Mouse (Mus musculus) spleen, postnatal 4 days (tissue): ENCODE results near the gene Map6.
"Not testable (repeated sequence)": the region's sequence is repeated elsewhere in the genome, so short reads cannot be mapped to it uniquely, and the experiment has no call there.

Experiments used
- DNase-seq, 2 experiments: peaks; one replicate each; pipeline ENCODE4 v3.0.0; 2022; ENCODE audit warnings: low spot score in 2 of 2

Map6 gene

DNA sequence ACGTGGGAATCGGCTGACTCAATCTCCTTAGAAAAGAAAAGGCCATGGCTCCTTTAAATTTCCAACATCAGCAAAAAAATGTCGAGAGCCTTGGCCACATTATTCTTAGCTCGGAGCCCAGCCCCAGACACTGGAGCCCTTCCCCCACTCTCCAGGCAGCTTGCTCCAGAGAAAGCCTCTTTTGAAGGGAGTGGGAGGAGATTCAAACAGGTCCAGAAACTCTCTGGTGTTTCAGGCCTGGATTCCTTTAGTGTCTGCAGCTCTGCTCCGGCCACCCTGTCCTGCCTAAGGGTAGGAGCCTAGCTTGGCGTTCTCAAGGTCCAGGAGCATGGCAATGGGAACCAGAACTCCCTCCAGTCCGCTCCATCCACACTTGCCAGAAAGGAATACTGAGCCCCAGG lies 88.5 kb downstream of the Map6 start:
- DNase-seq = no peak

DNA sequence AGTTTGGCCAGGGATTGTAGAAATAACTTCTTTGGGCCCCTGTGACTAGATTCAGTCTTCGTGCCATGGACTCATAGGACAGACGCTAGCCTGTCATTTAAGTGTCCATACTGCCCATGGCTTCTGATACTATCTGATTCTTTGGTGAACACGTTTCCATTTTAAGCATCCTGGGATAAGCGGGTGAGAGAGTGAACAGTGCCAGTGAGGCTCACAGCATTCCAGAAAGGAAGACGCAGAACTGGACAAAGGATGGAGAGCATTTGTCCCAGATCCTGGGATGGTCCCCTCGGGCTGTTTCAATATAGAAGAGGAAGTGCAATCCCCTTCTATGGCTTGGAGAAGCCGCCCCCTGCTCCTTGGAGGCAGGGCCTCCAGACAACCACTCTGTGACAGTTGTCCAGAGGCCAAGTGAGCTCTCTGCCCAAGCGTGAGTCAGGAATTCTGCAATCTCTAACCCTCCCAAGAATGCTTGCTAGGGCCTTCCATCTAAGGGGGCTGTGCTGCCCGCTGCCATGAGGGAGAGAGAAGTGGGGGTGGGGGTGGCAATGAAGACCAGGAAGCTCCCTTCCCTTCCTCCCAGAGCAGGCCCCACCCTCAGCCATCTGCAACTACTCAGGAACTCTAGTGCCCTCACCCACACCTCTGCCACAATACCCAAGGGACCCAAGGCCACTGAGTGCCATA lies 89.1 kb downstream of the Map6 start:
- DNase-seq = no peak

DNA sequence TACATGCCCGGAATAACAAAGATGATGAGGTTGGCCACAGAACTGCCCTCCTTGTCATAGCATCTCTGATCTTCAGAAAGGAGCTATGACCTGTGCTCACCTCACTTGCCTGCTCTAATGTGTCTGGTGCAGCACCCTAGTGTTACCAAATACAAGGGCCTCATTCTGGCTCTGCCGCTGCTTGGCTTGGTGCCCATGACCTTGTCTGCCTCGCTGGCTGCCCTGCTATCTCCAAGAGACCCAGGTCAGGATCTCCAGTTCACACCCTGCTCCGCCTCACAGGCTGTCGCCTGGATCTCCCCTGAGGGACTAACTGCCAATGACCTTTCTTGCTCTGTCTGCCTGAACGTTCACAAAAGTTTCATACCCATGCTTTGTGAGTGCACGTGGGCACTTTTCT lies 90.0 kb downstream of the Map6 start:
- no peak for DNase-seq

DNA sequence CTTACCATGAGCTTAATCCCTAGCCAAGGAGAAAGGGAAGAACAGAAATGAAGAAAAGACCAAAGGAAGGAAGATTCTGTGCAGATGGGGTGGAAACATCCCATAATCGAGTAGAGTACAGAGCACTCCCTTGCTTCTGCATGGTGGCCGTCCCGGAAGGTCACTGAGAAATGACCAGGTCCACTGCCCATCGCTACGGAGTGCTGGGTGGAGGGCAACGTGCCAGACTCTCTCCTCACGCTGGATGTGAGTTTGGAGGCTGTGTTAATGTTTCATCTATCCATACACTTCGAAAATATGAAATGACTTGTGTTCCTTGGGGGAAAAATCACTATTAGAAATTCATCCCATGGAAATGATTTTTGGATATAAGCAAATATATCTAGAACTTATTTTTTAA lies 91.1 kb downstream of the Map6 start:
- no peak for DNase-seq

DNA sequence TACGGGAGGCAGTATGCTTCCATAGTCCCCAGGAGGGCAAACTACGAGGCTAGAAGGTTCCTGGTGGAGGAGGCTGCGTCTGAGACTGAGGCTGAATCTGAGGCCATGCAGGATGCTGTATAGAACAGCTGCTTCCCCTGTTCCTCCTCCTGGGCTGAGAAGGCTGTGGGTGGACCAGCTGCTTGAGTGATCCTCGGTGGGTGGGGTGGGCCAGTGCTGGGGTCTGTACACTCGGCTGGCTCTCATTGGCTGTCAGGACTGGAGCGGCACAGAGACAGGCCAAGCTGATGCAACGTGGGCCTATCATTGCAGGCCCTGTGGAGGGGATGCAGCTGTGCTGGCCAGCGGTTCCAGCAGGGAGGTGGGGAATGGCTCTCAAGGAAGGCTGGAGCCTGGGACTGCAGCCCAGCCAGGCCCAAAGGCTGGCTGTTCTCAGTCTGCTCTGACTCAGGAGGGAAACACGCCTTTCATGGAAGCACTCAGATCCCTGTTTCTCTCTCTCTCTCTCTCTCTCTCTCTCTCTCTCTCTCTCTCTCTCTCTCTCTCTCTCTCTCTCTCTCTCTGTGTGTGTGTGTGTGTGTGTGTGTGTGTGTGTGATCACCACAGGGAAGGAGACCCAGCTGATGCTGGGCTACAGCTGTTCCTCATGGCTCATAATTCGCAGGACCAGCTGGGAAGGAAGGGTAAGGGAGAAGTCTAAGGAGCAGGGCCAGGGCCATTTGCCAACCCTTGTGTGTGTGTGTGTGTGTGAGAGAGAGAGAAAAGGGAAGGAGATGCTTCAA lies 93.0 kb downstream of the Map6 start:
- DNase-seq = no peak

DNA sequence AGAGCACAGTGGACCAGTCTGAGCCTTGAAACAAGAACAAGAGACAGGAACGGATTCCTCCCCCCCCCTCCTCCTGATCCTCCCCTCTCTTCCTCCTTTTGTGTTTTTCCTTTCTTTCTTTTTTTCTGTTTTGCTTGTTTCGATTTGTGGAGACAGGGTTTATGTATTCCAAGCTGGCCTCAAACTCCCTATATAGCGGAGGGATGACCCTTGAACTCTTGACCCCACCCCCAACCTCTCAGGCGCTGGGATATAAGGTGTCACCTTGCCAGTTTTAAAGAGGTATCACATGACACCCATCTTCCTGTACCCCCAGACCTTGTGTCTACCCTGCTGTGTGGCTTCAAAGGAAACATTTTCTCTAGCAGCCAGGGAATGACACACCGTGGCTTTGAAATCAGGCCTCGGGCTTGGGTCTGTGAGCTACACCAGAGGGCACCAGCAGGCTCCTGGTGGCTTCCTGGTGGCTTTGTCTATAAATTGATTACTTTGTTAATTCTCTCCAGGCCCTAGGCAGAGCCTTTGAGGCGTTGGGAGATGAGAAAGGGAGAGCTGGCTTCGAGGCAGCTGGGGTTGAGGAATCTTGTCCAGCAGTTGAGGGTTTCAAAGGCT lies 93.7 kb downstream of the Map6 start:
- no peak for DNase-seq

DNA sequence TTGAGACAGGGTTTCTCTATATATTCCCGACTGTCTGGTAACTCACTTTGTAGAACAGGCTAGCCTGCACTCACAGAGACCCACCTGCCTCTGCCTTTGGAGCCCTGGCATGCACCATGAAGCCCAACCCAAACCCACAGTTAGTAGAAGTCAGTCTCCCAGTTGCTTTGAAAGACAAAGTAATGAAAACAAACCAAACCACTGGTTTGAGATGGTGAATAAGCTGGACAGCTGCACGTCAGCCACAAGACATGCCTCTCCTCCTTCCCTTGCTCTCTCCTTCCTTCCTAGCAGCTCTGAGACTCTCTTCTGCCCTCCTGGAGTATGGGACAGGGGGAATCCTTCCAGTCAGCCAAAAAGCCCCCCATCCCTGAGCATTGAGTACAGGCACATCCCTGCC lies 94.9 kb downstream of the Map6 start:
- no peak for DNase-seq

DNA sequence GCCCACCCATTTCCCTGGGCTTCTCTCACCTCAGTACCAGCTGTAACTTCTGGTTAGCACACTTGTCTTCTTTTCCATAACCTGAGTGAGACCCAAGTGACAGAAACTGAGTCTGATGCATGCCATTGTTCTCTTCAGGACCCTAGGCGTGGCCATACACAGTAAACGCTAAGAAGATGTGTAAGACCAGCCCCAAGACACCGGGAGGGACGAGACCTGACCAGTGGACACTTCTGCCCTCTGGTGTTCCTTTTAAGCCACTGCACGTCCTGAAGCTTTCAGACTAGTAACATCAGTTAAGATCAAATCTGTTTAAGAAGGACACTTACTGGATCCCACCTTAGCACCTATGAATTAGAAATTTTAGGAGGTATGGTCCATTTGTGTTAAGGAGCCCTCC lies 97.8 kb downstream of the Map6 start:
- DNase-seq = peak in 1 of 2 experiments; percentile 35

DNA sequence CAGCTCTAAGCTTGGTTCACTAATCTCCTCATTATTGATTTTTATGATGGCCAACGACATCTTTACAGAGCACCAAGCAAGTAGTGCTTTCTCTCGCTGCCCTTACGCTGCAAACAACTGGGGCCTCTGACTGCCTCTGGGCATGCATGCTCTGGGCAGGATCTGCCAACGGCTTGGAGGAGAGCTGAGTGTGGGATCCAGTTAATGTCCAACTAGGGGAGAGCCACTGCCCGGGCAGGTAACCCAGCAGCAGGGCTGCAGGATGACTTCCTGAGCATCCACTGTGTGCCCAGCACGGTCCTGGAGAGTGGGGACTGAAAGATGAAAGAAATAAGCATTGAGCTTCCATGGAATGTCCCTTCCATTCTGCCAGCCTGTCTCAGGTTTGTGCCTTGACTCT lies 99.5 kb downstream of the Map6 start:
- DNase-seq = no peak

DNA sequence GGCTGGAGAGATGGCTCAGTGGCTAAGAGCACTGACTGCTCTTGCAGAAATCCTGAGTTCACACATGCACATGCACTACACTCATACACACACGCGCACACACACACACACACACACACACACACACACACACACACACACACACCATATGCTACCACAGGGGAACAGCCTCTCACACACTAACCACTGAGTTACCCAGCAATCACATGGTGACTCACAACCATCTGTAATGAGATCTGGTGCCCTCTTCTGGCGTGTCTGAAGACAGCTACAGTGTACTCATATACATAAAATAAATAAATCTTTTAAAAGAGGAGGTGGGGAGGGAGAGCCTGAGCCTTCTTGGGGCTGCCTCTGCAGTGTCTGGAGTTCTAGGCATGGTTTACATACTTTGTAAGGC lies 107.1 kb downstream of the Map6 start:
- DNase-seq = not testable (repeated sequence)

DNA sequence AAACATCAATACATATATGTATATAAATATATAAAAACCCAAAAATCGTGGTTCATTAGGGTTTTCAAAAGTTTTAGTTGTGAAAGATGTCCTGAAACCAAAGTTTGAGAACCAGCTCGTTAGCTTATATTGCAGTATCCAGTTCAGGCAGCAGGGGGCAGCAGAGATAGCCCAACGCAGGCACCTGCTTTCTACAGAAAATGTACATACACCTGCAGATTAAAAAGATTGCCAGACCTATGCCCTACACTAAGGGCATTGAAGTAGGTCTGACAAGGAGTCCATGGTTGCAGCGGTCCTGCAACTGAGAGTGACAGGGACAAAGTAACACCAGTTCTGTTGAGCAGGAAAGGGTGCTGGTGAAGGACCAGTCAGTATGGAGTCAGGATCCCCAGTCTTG lies 108.2 kb downstream of the Map6 start:
- DNase-seq = peak; percentile 72 to 92

DNA sequence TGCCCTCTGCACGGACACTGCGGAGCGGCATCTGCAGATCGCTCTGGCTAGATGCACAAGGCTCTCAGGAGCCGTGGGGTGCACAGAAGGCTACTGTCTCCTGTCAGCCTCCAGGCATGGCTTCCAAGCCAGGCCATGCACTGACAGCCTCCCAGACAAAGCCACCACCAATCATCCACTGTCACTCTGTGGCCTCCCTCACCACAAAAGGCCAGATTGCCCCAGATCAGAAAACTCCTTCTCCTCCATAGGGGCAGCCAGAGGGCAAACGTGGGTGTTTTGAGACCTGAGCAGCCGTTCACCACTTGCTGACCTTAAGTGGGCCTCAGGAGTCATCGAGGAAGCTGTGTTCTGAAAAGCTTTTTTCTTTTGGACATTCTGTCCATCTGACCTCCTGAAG lies 111.6 kb downstream of the Map6 start:
- no peak for DNase-seq

DNA sequence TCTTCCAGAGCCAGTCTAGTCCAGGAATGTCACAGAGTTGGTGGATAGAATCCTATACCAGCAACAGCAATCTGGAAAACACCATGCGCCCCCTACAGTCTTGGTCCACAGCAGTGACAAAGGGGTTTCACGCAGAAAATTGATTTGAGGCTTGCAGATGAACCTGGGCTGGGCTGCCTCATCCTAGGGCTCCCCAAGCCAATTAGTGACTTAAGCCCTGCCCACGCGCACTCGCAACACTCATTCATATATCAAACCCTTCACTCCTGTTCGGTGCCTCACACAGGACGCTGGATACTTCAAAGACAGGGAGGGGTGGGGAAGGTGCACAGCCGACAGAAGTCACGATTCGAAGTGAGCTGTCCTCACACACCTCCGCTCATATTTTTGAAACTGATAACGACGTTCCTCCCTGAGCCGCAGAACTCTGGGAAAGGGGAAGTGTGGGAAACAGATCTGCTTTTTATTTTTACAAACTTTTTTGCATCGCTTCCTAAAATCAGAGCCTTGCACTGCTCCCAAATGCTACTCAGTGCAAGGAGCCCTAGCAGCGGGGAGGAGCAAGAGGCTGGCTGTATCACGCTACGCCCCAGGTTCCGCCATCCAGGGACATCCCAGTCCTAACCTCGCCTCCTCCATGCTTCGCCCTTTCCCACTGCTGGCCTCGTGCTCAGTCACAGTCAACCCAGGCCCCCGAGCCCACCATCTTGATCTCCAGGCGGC lies 113.4 kb downstream of the Map6 start:
- no peak for DNase-seq

DNA sequence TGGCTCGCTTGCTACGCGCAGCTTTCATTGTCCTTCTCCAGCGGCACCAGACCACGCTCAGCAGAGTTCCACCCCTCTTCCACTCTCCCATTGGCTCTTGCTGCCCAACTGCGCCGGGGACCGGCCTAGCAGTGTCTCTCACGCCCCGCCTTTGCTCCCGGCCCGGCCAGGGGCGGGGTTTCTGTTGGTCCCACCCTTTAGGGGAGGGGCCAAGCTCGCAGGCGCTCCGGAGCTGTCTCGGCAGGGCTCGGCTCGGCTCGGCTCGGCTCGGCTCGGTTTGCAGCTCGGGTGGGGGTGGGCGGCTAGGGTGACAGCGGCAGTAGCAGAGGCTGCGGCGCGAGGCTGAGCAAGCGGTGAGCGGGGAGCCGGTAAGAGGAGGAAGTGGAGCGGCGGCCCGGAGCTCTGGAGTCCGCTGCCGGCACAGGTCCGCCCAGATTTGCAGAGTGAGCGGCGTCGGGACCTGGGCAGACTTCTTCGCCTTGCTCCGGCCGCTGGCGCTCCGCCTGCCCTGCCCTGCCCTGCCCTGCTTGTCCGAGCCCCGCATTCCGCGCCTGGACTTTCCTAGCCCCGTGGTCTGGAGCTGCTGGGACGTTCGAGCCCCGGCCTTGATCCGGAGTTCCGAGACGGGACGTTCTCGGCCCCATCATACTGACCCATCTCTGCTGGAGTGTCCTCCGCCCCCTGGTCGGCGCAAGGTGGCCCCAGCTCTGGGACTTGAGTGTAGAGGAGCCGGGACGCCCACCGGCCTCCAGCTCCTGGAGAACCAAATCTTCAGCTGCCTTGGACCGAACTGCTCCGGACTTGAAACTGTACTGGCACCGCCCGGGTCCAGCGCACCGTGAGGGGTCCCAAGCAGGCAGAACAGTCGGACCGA lies 114.2 kb downstream of the Map6 start, which contains the start of gene Gdpd5:
Gene Gdpd5, plus strand, starts transcription at position 201 of the 874 bp plus-strand sequence.
- DNase-seq = peak; percentile 96 to 98

DNA sequence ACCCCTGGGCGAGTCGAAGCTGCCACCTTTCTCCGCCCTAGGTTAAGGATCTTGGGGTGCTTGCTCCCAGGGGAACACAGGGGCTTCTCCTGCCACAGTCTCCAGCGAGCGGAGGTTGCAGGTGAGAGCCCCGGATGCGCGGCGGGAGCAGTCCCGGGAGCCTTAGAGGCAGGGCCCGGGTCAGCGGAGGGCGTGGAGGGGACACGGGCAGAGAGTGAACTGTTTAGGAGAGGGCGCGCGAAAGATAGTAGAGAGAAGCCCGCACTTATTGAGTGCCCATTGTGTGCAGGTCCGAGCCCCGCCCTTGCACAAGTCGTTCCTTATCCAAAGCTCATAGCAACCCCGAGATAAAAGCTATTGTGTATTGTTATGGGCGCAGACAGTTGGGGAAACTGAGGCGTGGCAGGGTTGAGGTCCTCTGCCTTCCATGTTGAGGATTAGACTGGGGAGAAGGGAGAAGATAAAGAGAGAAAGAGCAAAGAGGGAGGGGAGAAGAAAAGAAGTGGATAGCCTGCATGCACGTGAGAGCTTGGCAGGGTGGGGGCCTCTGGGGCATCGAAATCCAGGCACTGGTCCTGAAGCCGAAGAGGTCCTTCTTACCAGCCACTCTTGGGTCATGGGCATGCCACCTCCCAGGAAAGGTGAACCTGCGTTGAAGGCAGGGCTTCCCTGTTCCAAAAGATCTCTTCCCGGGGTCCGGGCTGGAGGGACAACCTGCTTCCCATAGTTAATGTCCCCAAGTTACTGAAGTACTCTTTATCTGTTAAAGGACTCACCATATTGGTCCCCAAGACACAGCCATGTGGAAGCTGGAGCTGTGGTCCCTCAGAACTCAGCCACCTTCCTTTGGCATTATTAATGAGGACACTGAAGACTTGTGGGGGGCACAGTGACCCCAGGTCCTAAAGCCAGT lies 115.1 kb downstream of the Map6 start:
- DNase-seq = peak in 1 of 2 experiments; percentile 69

DNA sequence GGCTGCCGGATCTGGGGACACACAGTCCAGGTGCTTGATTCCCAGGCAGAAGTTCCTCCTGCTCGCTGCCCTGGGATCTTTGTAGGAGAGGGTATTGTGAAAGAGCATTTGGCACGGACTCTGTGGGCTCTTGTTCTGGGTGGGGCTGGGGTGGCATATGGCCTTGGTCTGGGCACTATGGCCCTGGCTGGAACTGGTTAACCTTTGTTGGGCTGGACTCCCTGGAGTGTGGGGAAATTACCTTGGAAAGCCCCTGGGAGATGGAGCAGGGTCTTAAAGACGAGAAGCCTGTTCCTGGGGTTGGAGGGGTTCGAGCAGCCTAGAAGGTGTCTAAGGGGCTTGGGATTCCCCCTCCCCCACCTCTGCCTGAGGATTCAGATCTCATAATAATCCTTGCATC lies 116.0 kb downstream of the Map6 start:
- no peak for DNase-seq

DNA sequence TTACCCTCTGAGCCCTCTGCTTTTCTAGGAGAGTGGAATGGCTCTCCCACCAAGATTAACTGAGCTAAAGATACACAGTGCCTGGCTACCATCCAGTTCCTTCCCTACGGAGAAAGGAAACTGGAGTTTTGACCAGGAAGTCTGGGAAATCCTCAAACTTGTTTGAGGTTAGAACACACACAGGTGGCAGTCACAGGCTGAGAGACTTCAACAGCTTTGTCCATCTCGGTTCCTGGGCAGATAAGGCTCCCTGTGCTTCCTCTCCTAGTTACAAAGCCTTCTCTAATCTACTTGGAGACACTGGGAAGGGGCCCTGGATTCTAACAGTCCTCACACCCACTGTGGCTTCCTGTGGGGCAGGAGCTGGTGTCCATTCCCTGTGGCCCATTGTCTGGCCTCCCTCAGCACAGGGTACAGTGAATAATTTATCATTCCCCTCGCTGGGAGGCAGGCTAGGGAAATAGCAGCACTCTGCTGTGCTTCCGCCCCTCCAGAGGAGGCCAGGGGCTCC lies 116.9 kb downstream of the Map6 start:
- no peak for DNase-seq

DNA sequence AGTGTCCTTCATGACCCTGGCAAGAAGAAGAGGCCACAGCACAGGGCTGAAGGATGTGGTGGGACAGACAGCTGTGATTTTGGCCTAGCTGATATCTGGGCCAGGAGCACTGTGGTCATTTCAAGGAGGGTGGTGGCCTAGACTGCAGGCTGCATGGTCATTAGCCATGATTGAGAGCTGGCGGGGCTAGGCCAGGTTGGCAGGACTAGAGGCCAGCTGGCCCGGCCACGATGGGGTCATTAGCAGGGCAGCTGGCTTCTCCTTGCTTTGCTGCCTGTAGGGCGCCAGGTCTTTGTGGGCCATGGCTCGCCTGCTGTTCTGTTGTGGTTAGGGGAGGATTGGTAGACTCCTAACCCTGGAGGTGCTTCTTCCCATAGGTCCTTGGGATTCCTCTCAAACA lies 118.8 kb downstream of the Map6 start:
- DNase-seq = no peak
